9 mouse cellular contexts compared by ENCODE assay signal in the genomic region with DNA sequence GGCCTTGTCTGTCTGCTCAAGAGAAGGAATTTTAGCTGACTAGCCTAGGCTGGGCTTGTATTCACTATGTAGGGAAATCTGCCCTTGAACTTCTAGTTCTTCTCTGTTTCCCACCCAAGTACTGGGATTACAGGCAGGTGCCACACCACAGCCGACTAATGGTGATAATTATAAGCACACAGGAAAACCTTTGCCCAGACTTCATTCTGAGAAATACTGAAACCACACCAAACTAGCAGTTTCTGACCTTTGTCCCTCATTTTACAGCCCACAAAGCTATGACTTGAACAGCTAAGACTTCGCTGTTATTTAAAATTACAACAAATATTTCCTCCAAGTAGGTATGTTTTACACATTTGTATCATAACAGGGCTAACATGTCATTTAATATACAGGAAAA.
DNase-seq lines count a peak whose midpoint lies in the region; ATAC-seq and TF ChIP-seq lines count a peak whose summit lies in the region.
"Had no signal": no experiment of that assay in that cellular context is flagged by ENCODE, and none has a peak within 500 bp of the region (broad histone marks: within the 10 kb centered on the region; RNA-seq: fewer than 3 reads in every experiment).

No protein-coding gene starts in this region.

- no peak for ATAC-seq in heart, embryonic 12.5 days (ENCODE audit: insufficient number of reproducible peaks, low FRiP score)
- ATAC-seq in intestine, embryonic 14.5 days (replicated peaks; ENCODE audit: low FRiP score, low TSS enrichment, low read depth): no peak
- ATAC-seq in frontal cortex, adult (ENCODE audit: low TSS enrichment): no peak

- peak overlapping the region; percentile 78 for H3K4me2 ChIP-seq in heart, embryonic 12.5 days
- peak overlapping the region; percentile 49 for H3K4me2 ChIP-seq in intestine, embryonic 14.5 days (ENCODE audit: low read length)

- H3K9ac ChIP-seq in heart, embryonic 12.5 days: peak overlapping the region; percentile 79; the same call in 1 of the 2 replicates
- H3K9ac ChIP-seq in intestine, embryonic 14.5 days (ENCODE audit: low read length): peak overlapping the region; percentile 90

- WGBS in heart, embryonic 12.5 days: 29% methylated on average over 2 of the region's 2 CpGs
- 24% methylated on average over 2 of the region's 2 CpGs for WGBS in intestine, embryonic 14.5 days
- WGBS in midbrain, embryonic 10.5 days: 35% methylated on average over 2 of the region's 2 CpGs

- H3K9me3 ChIP-seq in heart, embryonic 12.5 days (replicated peaks): peaks cover 8% of the 10 kb centered on the region
- no peaks in the 10 kb centered on the region for H3K9me3 ChIP-seq in intestine, embryonic 14.5 days (ENCODE audit: control insufficient read depth, low read length)
- H3K9me3 ChIP-seq in midbrain, embryonic 10.5 days (replicated peaks): peaks cover 4% of the 10 kb centered on the region; the same call in 1 of the 2 replicates

- no peak for TF ChIP-seq POLR2A in cortical plate, adult 2 months (IDR thresholded peaks at IDR 0.05; ENCODE audit: extremely low read depth, insufficient read depth, low read length)

- H3K4me1 ChIP-seq in heart, embryonic 12.5 days (replicated peaks): 0 out of 2 replicates have a peak, but pooled peaks cover 5% of the 10 kb centered on the region
- H3K4me1 ChIP-seq in cortical plate, adult 2 months (ENCODE audit: control insufficient read depth, insufficient read depth, low read length): no peaks in the 10 kb centered on the region; the same call in 1 of the 2 replicates
- H3K4me1 ChIP-seq in intestine, embryonic 14.5 days (replicated peaks; ENCODE audit: control insufficient read depth, insufficient read depth, low read length): peaks cover 5% of the 10 kb centered on the region; the same call in 1 of the 2 replicates
- H3K4me1 ChIP-seq in midbrain, embryonic 10.5 days: peaks cover 18% of the 10 kb centered on the region

- no peak for TF ChIP-seq CTCF in cortical plate, adult 2 months (IDR thresholded peaks at IDR 0.05; ENCODE audit: extremely low read depth, insufficient read depth, low read length)

- no peak for DNase-seq in heart, adult 11 months
- DNase-seq in intestine, embryonic 14.5 days (ENCODE audit: low spot score): peak; percentile 66
- no peak for DNase-seq in midbrain, embryonic 10.5 days (ENCODE audit: low spot score)
- no peak for DNase-seq in right cerebral cortex, postnatal 10 days (ENCODE audit: low spot score in 2 of 2)
- no peak for DNase-seq in adrenal gland, adult 8-10 months

- no peaks in the 10 kb centered on the region for H3K36me3 ChIP-seq in heart, embryonic 12.5 days
- H3K36me3 ChIP-seq in intestine, embryonic 14.5 days (ENCODE audit: control insufficient read depth, insufficient read depth, low read length): no peaks in the 10 kb centered on the region
- H3K36me3 ChIP-seq in midbrain, embryonic 10.5 days: no peaks in the 10 kb centered on the region

- H3K27ac ChIP-seq in heart, embryonic 12.5 days (ENCODE audit: poor library complexity, severe bottlenecking): no peak overlapping the region
- no peak overlapping the region for H3K27ac ChIP-seq in cortical plate, adult 2 months (ENCODE audit: insufficient read depth, low read length)
- peak overlapping the region; percentile 88 for H3K27ac ChIP-seq in intestine, embryonic 14.5 days (ENCODE audit: low read depth)
- H3K27ac ChIP-seq in midbrain, embryonic 10.5 days (replicated peaks): no peak overlapping the region

- no peaks in the 10 kb centered on the region for H3K27me3 ChIP-seq in heart, embryonic 12.5 days (replicated peaks)
- H3K27me3 ChIP-seq in intestine, embryonic 14.5 days (replicated peaks; ENCODE audit: control insufficient read depth, insufficient read depth, low read length): no peaks in the 10 kb centered on the region
- H3K27me3 ChIP-seq in midbrain, embryonic 10.5 days (ENCODE audit: low read depth, poor library complexity, severe bottlenecking): no peaks in the 10 kb centered on the region
- H3K27me3 ChIP-seq: Patski had no signal

- H3K4me3 ChIP-seq in heart, embryonic 12.5 days: peak overlapping the region; percentile 91
- H3K4me3 ChIP-seq in cortical plate, adult 2 months (ENCODE audit: insufficient read depth, low read length): peak overlapping the region; percentile 73
- H3K4me3 ChIP-seq in intestine, embryonic 14.5 days (ENCODE audit: low read depth, low read length): peak overlapping the region; percentile 52
- H3K4me3 ChIP-seq in midbrain, embryonic 10.5 days: peak overlapping the region; percentile 76
